Mouse (Mus musculus) bone marrow, adult 2 months (tissue): ENCODE results near the gene Txn1. TPM values are rescaled to one million over a fixed set of nuclear protein-coding genes. Genes with fewer than 3 reads are reported as not detected.

Experiments used
- H3K27ac ChIP-seq: fragments of 200-500 bp; 2 replicates; pipeline ENCODE4 v1.5.1; 2012; ENCODE audit warnings: low read depth, mild to moderate bottlenecking, control low read depth, inconsistent platforms, low read length; ENCODE audit not compliant: control insufficient read depth, poor library complexity, insufficient read depth
- H3K4me1 ChIP-seq: fragments of 200-500 bp; 2 replicates; pipeline ENCODE4 v1.6.1; 2011; ENCODE audit warnings: low read length; ENCODE audit not compliant: control insufficient read depth, insufficient read depth
- H3K4me3 ChIP-seq: fragments of 200-500 bp; replicated peaks from 2 replicates; pipeline ENCODE3; 2011; ENCODE audit warnings: mild to moderate bottlenecking, low read depth, low read length, control low read depth; ENCODE audit not compliant: control insufficient read depth
- CTCF ChIP-seq: fragments of 200-500 bp; IDR thresholded peaks from 2 replicates; pipeline ENCODE4 v1.5.1; 2011; ENCODE audit warnings: low read length, control low read depth; ENCODE audit not compliant: control insufficient read depth, insufficient read depth
- POLR2A ChIP-seq: fragments of 200-500 bp; IDR thresholded peaks from 2 replicates; pipeline ENCODE4 v1.6.1; 2011; ENCODE audit warnings: low read depth, mild to moderate bottlenecking, control low read depth, low read length, borderline replicate concordance; ENCODE audit not compliant: control insufficient read depth
- WGBS: fragments of 180-500 bp; shearing (Covaris S2); methylation state at CpG from one replicate; pipeline ENCODE4 v1.1.7; 2018; 5-methylcytosine and 5-hydroxymethylcytosine counted together
- polyA plus RNA-seq: library from polyadenylated mRNA; stranded (reverse); fragments of >200 nt; gene quantifications from 2 replicates; pipeline ENCODE4 v1.2.4, GENCODE M21; 2011; ENCODE audit warnings: low replicate concordance; ENCODE audit not compliant: missing spikeins, insufficient read depth, insufficient read length

Gene Txn1
- polyA plus RNA-seq, 1 experiment = 173 TPM

DNA sequence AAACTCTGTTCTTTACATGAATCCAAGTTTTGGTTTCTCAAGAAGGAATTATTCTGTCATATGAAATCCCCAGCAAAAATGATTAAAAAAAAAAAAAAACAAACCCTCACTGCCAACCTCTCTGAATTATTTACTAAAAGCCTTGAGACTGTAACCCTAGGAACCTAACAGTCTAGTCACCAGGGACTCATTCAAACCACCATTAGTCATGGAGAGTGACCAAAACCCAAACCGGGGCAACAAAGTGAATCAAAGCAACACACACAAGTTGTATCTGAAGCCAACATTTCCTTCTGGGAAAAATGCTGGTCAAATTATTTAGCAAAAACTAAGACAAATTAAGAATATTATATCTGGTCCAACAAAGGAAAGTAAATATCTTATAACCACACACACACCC is 3.3 kb downstream of the Txn1 start:
- TF ChIP-seq CTCF = no peak
- no peak for TF ChIP-seq POLR2A
- Histone ChIP-seq H3K4me3 (no peak overlapping the region), H3K27ac (no peak overlapping the region), H3K4me1 (no peaks in the 10 kb centered on the region; the same call in 1 of the 2 replicates)
- WGBS = 80% methylated on average over 1 of the region's 1 CpGs

DNA sequence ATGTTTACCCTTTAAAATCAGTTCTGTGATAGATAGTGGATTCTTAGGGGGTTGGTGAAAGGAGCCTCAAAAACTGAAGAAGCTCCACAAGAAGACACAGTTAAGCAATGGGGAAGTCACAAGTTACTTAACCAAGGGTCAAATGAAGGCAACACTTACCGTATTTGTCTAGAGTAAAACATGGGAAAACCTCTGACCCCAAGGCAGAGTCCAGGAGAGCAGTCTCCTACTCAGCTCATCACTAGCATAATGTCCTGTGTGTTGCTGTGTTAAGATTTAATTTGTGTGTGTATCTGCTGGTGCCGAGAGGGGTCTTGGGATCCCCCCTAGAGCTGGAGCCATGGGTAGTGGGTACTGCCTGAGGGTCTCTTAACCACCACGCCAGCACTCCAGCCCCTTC is 3.8 kb downstream of the Txn1 start:
- WGBS = 74% methylated on average over 3 of the region's 3 CpGs
- Histone ChIP-seq H3K4me3 (no peak overlapping the region), H3K4me1 (no peaks in the 10 kb centered on the region; the same call in 1 of the 2 replicates)

DNA sequence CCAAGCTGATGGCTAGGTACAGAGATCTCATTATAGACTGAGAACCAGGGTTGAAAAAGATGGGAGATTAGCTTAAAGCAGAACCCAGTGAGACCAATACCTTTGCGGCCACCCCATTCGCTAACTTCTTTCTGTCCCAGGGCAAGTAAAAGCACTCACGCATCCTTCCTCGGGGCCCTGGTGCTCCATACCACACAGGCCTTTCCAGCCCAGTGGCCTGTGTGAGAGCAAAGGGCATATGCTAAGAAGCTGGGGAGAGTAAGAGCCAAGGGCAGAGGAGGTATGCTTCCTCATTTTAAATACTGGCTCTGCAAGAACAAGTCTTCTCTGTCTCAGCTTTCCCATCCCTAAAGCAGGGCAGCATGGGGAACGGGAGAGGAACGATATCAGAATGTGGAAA is 6.3 kb downstream of the Txn1 start:
- TF ChIP-seq CTCF (no peak), POLR2A (no peak)
- no peaks in the 10 kb centered on the region; the same call in 1 of the 2 replicates for H3K4me1 ChIP-seq
- H3K4me3 ChIP-seq = no peak overlapping the region
- no peak overlapping the region for H3K27ac ChIP-seq
- WGBS = 90% methylated on average over 6 of the region's 6 CpGs

More for the DNA sequence above, 3.8 kb downstream of the Txn1 start:
- no peak overlapping the region for H3K27ac ChIP-seq
- no peak for TF ChIP-seq CTCF
- no peak for TF ChIP-seq POLR2A

DNA sequence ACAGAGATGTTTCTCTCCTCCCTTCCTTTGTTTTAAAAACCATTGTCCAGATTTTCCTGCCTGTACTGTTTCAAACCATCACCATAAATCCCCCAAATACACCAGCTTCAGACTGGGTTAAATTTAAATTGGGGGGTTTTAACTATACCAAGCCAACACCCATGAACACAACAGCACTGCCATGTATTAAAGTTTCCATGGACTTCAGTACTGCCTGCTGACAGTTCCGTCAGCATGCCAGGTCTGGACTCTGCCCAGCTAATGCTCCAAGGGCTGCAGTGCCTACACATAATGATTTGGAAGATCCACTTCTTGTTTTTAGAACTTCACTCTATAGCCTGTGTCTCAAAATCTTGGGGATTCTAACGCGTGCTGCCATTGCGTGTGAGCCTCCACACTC is 8.7 kb downstream of the Txn1 start:
- Histone ChIP-seq H3K27ac (no peak overlapping the region), H3K4me1 (no peaks in the 10 kb centered on the region; the same call in 1 of the 2 replicates), H3K4me3 (no peak overlapping the region)
- WGBS = 91% methylated on average over 4 of the region's 4 CpGs
- TF ChIP-seq POLR2A (no peak), CTCF (no peak)

DNA sequence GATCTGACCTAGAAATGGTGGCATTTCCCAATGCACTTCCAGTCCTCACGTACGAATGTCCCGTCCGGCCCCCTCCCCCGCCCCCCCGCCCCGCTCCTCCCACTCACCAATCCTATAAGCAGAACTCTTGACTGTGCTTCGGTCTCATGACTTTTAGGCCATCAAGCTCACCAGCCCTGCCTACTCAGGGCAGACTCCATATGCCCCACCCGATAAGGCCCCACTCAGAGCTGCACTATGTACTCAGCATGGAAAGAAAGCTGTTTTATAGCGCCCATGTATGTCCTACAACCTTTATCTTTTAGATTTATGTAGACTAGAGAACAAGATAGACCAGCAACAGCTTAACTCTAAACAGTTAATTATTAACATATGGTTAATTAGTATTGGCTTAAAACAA is 9.2 kb downstream of the Txn1 start:
- H3K4me3 ChIP-seq = no peak overlapping the region
- no peak for TF ChIP-seq POLR2A
- TF ChIP-seq CTCF = no peak
- WGBS = 83% methylated on average over 10 of the region's 10 CpGs
- no peaks in the 10 kb centered on the region; the same call in 1 of the 2 replicates for H3K4me1 ChIP-seq
- no peak overlapping the region for H3K27ac ChIP-seq

DNA sequence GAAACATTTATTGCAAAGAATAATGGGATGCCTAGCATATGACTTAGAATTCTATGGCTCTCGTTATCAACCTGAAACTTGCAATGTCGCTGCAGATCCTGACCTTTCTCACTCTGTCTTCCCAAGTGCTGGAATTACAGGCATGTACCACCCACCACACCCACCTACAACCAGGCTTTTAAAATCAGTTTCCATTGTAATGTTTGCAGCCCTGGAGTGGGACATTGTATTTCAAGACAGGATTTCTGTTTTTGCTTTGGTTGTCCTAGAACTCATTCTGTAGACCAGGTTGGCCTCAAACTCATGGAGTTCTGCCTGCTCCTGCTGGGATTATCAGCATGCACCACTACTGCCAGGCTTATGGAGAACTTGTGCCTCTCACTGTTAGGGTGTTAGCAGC is 13.3 kb downstream of the Txn1 start:
- no peak overlapping the region for H3K4me3 ChIP-seq
- no peak for TF ChIP-seq CTCF
- no peak for TF ChIP-seq POLR2A
- H3K4me1 ChIP-seq = no peaks in the 10 kb centered on the region
- no peak overlapping the region for H3K27ac ChIP-seq
- WGBS = 85% methylated on average over 2 of the region's 2 CpGs

DNA sequence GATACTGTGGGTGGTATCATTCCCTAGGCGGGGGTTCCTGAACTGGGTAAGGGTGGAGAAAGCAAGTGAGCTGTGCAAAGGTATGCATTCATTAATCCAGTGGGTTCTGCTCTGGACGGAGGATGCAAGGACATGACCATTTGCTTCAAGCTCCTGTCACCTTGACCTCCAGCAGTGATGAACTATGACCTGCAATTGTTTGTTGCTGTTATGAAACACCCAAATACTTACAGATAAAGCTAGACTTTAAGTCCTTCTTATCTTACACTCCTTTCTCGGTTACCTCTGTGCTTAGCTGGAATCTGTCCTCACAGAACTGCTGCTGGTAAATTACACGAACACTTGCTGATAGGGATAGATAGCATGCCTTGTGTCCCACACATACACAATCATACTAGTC is 15.6 kb downstream of the Txn1 start:
- WGBS = 75% methylated on average over 4 of the region's 4 CpGs

DNA sequence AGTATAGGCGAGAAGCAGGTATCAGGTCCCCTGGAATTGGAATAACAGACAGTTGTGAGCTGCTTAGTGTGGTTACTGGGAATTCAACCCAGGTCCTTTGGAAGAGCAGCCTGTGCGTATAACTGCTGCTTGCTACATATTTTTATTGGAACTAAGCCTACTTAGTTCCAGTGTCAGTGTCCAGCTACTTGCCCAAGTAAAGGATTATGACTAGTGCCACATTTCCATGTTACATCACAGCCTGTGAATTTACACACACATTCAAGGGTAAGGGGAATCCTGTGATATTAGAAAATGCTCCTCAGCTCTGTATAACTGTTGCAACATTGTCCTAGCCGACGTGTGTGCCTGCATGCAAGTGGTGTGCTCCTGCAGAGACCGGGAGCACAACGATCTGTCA is 18.9 kb downstream of the Txn1 start:
- no peak overlapping the region for H3K4me3 ChIP-seq
- TF ChIP-seq CTCF (no peak), POLR2A (no peak)
- 76% methylated on average over 6 of the region's 6 CpGs for WGBS

More for the DNA sequence above, 15.6 kb downstream of the Txn1 start:
- H3K4me3 ChIP-seq = no peak overlapping the region
- TF ChIP-seq CTCF (no peak), POLR2A (no peak)
- H3K4me1 ChIP-seq = no peaks in the 10 kb centered on the region
- H3K27ac ChIP-seq = no peak overlapping the region

DNA sequence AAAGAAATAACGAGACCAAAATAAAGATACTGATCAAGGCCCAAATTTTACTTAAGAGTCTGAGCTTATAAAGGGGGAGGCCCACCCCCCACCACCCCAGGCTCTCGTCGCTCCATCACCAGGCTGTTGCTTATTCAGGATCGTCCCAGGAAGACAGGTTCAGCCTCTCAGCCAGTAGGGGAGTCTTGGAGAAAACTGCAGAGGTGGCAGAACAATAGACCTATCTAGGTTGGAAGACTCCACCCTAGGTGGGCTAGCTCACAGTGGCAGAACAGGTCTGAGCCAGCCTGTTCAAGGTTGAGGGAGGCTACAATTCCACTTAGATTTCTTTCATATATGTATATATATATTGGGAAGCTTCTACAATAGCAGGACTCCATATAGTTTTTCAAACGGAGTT is 22.0 kb downstream of the Txn1 start:
- Histone ChIP-seq H3K4me3 (no peak overlapping the region), H3K4me1 (peaks cover 1% of the 10 kb centered on the region; the same call in 1 of the 2 replicates), H3K27ac (no peak overlapping the region)
- TF ChIP-seq CTCF = no peak
- no peak for TF ChIP-seq POLR2A
- WGBS = 65% methylated on average over 5 of the region's 5 CpGs

More for the DNA sequence above, 18.9 kb downstream of the Txn1 start:
- Histone ChIP-seq H3K4me1 (no peaks in the 10 kb centered on the region), H3K27ac (no peak overlapping the region)
